Mouse (Mus musculus) heart, adult 2 months (tissue): ENCODE measurements at regions not wholly inside any gene's neighbourhood (a gene's known extent, or its start where the extent isn't known, plus 50 kb on each side); places are given as distances from the start of the nearest gene placed in this dataset.

Experiments
- DNase-seq, 2 experiments: peaks; one replicate each; pipeline ENCODE4 v3.0.0; 2021
- H3K27ac ChIP-seq: fragments of 200-600 bp; 2 replicates; pipeline ENCODE4 v1.8.1; 2022
- H3K27me3 ChIP-seq: fragments of 200-500 bp; 2 replicates; pipeline ENCODE4 v1.6.1; 2012; ENCODE audit warnings: mild to moderate bottlenecking, low read length, inconsistent platforms, mixed read lengths; ENCODE audit not compliant: control insufficient read depth, insufficient read depth
- H3K36me3 ChIP-seq: fragments of 200-500 bp; 2 replicates; pipeline ENCODE4 v1.6.1; 2012; ENCODE audit warnings: low read length, inconsistent platforms; ENCODE audit not compliant: control insufficient read depth, insufficient read depth
- H3K4me1 ChIP-seq: fragments of 200-500 bp; 2 replicates; pipeline ENCODE4 v1.6.1; 2011; ENCODE audit warnings: low read length; ENCODE audit not compliant: control insufficient read depth, insufficient read depth
- H3K4me3 ChIP-seq: fragments of 200-600 bp; 2 replicates; pipeline ENCODE4 v1.8.1; 2022
- H3K79me2 ChIP-seq: fragments of 200-500 bp; replicated peaks from 2 replicates; pipeline ENCODE4 v1.6.1; 2012; ENCODE audit warnings: mild to moderate bottlenecking, inconsistent platforms, low read length, moderate library complexity, mixed read lengths; ENCODE audit not compliant: control insufficient read depth, insufficient read depth
- H3K9ac ChIP-seq: fragments of 200-500 bp; 2 replicates; pipeline ENCODE4 v1.6.1; 2012; ENCODE audit warnings: low read depth, mild to moderate bottlenecking, control low read depth, inconsistent platforms, low read length, mixed read lengths
- CTCF ChIP-seq: fragments of 200-600 bp; IDR thresholded peaks from 2 replicates; pipeline ENCODE4 v1.8.1; 2022; ENCODE audit warnings: antibody characterized with exemption, mild to moderate bottlenecking, moderate library complexity
- EP300 ChIP-seq: fragments of 200-500 bp; IDR thresholded peaks from 2 replicates; pipeline ENCODE4 v1.6.1; 2011; ENCODE audit warnings: low read depth, low read length, control low read depth; ENCODE audit not compliant: insufficient read depth
- POLR2A ChIP-seq: fragments of 200-500 bp; IDR thresholded peaks from 2 replicates; pipeline ENCODE4 v1.6.1; 2011; ENCODE audit warnings: mild to moderate bottlenecking, low read depth, low read length, control low read depth; ENCODE audit not compliant: insufficient read depth
- WGBS: fragments of 180-500 bp; shearing (Covaris S2); methylation state at CpG from one replicate; pipeline ENCODE4 v1.1.7; 2018; 5-methylcytosine and 5-hydroxymethylcytosine counted together
- intact Hi-C: fragments of 180-260 bp; cut with DNase I; formaldehyde crosslinking; loops from one replicate; pipeline ENCODE4 v1.15.1; 2025

GRCm38 (mm10) chr8:27778982-27779381, 331.5 kb downstream of the Poteg start:
- intact Hi-C loops = no loop called here
- 48% methylated on average over 3 of the region's 3 CpGs for WGBS
- TF ChIP-seq CTCF = no peak
- no peak for TF ChIP-seq POLR2A
- TF ChIP-seq EP300 = no peak
- DNase-seq = no peak
- Histone ChIP-seq H3K27me3 (no peaks in the 10 kb centered on the region), H3K4me1 (no peaks in the 10 kb centered on the region), H3K79me2 (no peaks in the 10 kb centered on the region), H3K27ac (no peak overlapping the region), H3K9ac (no peak overlapping the region), H3K4me3 (no peak overlapping the region), H3K36me3 (no peaks in the 10 kb centered on the region)
